Mouse (Mus musculus): ENCODE results near the gene Srsf12.

Gene Srsf12

DNA sequence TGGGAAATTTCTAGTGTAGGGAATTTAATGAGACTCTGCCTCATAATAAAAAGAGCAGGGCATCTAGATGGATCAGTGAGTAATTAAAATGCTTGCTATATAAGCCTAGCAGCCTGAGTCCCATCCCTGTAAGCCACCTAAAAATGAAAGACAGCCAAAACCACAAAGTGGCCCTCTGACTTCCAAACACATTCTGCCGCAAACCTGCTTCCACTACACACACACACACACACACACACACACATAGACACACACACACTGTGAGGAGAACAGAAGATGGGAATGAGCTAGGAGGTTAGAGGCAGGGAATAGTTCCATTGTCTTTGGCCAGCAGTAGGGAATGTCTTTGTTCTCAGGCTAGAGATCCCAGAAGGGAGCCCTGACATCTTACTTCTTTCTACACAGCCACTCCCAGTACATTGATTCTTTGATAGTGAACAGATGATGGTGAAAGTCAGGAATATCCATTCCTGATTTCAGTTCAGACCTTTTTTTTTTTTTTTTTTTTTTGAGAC, 41.0 kb downstream of the Srsf12 start:
- no peak for DNase-seq

- DNase-seq, result no peak
These were observed 42.1 kb downstream of the Srsf12 start for GRCm38 (mm10) chr4:33250867-33251266.

DNA sequence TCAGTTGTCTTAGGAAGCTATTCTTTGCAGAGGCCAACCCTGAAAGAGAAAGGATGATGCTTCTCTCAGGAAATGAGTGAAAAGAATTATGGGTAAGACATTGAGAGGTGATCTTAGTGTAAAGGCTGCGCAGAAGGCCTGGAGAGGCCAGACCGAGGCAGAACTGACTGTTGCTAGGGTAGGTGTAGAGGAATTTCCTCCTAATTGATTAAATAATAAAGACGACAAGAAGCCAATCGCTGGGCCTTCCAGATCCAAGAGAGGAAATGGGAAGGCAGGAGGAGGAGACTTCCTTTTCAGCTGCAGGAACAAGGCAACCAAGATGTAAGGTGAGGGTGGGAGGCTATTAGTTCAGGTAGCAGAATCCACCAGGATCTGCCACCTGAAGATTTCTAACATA, 45.9 kb downstream of the Srsf12 start:
- no peak for DNase-seq

GRCm38 (mm10) chr4:33257263-33257964, 48.6 kb downstream of the Srsf12 start:
- peak; percentile 19 to 48 for DNase-seq

DNA sequence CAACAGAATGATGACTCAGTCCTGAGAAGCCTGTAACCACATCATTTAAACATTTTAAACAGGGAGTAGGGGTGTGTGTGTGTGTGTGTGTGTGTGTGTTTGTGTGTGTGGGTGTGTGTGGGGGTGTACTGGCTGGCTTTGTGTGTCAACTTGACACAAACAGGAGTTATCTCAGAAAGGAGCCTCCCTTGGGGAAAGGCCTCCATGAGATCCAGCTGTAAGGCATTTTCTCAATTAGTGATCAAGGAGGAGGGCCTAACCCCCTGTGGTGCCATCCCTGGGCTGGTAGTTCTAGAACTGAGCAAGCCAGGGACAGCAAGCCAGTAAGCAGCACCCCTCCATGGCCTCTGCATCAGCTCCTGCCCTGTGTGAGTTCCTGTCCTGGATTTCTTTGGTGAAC, 51.5 kb downstream of the Srsf12 start:
- DNase-seq, result no peak

DNA sequence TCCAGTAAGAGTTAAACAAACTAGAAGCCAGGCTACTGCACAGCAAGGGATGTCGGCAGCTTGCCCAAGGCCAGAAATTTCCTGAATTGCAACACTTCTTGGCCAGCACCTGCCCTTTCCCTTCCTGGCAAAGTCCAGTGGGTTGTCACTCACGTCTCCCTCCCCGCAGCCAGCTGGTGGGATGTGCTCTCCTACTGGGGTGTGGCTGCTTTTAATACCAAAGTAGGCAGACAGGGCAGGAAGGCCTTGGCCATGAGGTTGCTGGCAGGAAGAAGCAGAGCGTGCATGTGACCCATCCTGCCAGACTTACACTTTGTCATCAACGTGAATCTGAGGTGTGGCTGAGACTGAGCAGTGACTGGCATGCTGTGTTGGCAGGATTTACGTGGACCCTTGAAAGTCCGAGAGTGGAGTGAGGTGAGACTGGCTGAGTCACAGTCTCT, 52.5 kb downstream of the Srsf12 start:
- peak; percentile 97 to 98 for DNase-seq

- no peak for DNase-seq
These were observed 54.1 kb downstream of the Srsf12 start for GRCm38 (mm10) chr4:33262897-33263296.

- DNase-seq, result peak; percentile 30 to 48
These were observed 56.4 kb downstream of the Srsf12 start for GRCm38 (mm10) chr4:33264979-33265726.

DNA sequence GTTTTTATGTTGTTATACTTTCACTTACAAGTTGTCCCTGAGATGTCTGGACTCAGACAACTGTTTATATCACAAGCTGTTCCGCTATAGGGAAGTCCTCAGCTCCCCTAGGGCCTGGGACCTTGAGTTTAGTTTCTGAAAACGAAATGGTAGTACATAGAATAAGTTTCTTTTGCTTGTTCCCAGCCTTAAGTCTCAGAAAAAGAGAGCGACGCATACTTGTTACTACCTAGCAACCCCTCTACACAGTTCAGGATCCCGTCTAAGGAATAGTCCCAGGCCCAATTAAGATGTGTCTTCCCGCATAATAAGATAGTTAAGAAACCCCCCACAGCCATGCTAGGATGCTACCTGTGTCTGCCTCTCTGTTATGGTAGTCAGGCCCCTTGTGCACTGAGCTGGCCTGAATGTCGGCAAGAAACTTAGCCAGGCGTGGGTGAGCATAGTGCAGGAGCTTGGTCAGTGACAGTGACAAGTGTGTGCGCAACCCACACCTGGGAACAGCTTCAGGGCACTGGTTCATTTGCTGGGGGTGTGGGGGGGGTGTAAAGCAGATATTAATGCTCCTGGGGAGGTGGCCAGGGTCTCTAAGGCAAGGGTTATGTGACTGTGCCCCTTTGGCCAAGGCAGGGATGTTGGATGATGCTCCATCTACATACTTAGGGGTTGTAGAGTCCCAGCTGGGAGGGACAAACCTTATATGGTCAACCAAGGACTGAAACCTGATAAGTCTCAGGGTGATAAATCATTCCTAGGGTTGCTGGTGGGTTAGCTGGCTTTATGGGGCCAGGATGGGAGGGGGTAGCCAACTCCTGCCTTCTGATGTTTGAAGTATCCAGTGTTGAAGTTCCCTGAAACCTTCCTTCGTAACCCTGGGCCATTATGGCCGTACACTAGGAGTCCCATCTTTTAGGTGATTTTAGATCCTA, 61.9 kb downstream of the Srsf12 start:
- DNase-seq, result no peak

DNA sequence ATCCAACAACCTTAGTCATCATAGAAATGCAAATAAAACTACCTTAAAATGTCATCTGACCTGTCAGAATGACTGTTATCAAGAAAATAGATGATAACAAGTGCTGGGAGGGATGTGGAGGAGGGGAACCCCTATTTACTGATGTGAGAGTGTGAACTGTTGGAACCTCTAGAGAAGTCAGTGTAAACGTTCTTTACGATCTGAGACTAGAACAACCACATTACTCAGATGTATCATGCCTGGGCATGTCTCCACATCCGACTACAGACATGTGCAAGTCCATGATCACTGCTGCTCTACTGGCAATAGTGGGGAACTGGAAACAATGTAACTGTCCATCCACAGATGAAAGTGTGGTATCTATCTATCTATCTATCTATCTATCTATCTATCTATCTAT, 64.6 kb downstream of the Srsf12 start:
- no peak for DNase-seq

- DNase-seq, result no peak
These were observed 73.3 kb downstream of the Srsf12 start for GRCm38 (mm10) chr4:33281891-33282685.
